Mouse (Mus musculus) monocyte, adult 5-6 weeks (primary cell): ENCODE results near the gene Sigmar1. TPM values are rescaled to one million over a fixed set of nuclear protein-coding genes. Genes with fewer than 3 reads are reported as not detected.
"Not testable (repeated sequence)": the region's sequence is repeated elsewhere in the genome, so short reads cannot be mapped to it uniquely, and the experiment has no call there.

ENCODE experiments used
- ATAC-seq: fragments of 153-309, 156-312 bp; replicated peaks from 2 replicates; pipeline ENCODE4 v1.8.0; 2017; ENCODE audit warnings: mild to moderate bottlenecking; ENCODE audit not compliant: low TSS enrichment, insufficient number of reproducible peaks, severe bottlenecking, poor library complexity, low FRiP score
- total RNA-seq: library from RNA; stranded (forward); fragments of 200-1000, 200-491, 200-594 nt; gene quantifications from 3 replicates; pipeline ENCODE4 v1.2.3, GENCODE M21; 2017

Gene Sigmar1
- total RNA-seq, 1 experiment from 2014 or later, result 22.0 TPM

GRCm38 (mm10) chr4:41693511-41693910, 62.4 kb downstream of the Sigmar1 start:
- not testable (repeated sequence) for ATAC-seq

GRCm38 (mm10) chr4:41690014-41690413, 65.9 kb downstream of the Sigmar1 start:
- not testable (repeated sequence) for ATAC-seq

- ATAC-seq, result not testable (repeated sequence)
Observed at GRCm38 (mm10) chr4:41688562-41688961, 67.4 kb downstream of the Sigmar1 start.

Other genes starting within 250 kb of the Sigmar1 start
- gene 1110017D15Rik, start 238.8 kb downstream of the Sigmar1 start, total RNA-seq, result 2.1 to 2.2 TPM in 2 of 3 replicates, not detected in the other
- 0.95 to 9.1 TPM (median 5.6 TPM) in 3 replicates for gene Fam219a, start 186.6 kb downstream of the Sigmar1 start, total RNA-seq
- gene Dnaic1, start 186.4 kb downstream of the Sigmar1 start, total RNA-seq, result not detected in 3 replicates
- 0.49 to 0.75 TPM in 2 of 3 replicates, not detected in the other for gene Enho, start 115.8 kb downstream of the Sigmar1 start, total RNA-seq
- not detected in 3 replicates for gene Cntfr, start 59.1 kb downstream of the Sigmar1 start, total RNA-seq
- gene Il11ra1, start 56.2 kb downstream of the Sigmar1 start, total RNA-seq, result 25.4 to 27.9 TPM (median 27.7 TPM) in 3 replicates
- 11.6 to 17.4 TPM (median 12.0 TPM) in 3 replicates for gene Rpp25l, start 42.6 kb downstream of the Sigmar1 start, total RNA-seq
- gene Dctn3, start 33.0 kb downstream of the Sigmar1 start, total RNA-seq, result 122 to 157 TPM (median 150 TPM) in 3 replicates
- gene Arid3c, start 25.0 kb downstream of the Sigmar1 start, total RNA-seq, result not detected in 3 replicates
- 28.2 to 32.8 TPM (median 30.4 TPM) in 3 replicates for gene Galt, start 929 bp downstream of the Sigmar1 start, total RNA-seq
- gene Ccl27a, start 18.1 kb upstream of the Sigmar1 start, total RNA-seq, result 3.3 to 3.6 TPM in 2 of 3 replicates, not detected in the other
- gene Gm21541, start 147.5 kb upstream of the Sigmar1 start, total RNA-seq, result not detected in 3 replicates
- gene Gm20878, start 185.4 kb upstream of the Sigmar1 start, total RNA-seq, result not detected in 3 replicates
- gene Fam205a4, start 209.9 kb upstream of the Sigmar1 start, total RNA-seq, result not detected in 3 replicates